In the genomic region with DNA sequence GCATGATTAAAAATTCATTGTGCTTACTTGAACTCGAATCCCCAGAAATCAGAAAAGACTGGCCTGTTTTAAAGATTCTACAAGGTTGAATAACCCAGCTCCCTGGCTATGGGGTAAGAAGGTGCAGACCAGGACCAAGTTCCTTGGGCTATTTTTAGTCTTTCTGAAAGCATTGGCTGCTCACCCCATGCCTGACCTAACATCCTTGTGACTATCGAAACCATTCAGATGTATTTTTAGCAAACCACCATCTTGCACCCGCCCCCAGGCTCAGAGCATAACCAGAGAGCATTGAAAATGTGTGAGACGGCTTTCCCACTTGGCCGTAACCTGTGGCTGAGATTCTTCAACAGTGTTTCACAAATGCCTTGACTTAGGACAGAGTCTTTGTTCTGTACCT, we compare ENCODE assay signal across 21 mouse cellular contexts. TPM values are rescaled to one million over a fixed set of nuclear protein-coding genes. Genes with fewer than 3 reads are reported as not detected.
DNase-seq lines count a peak whose midpoint lies in the region; ATAC-seq and TF ChIP-seq lines count a peak whose summit lies in the region.
"Had no signal": no experiment of that assay in that cellular context is flagged by ENCODE, and none has a peak within 500 bp of the region (broad histone marks: within the 10 kb centered on the region; RNA-seq: fewer than 3 reads in every experiment).

No protein-coding gene starts in this region.

- H3K9ac ChIP-seq in forebrain, embryonic 12.5 days = no peak overlapping the region
- H3K9ac ChIP-seq in liver, postnatal 0 days (replicated peaks) = no peak overlapping the region
- H3K9ac ChIP-seq: forebrain, postnatal 0 days; hindbrain, embryonic 15.5 days; neural tube, embryonic 12.5 days had no signal

- H3K9me3 ChIP-seq in heart, embryonic 10.5 days = no peaks in the 10 kb centered on the region
- no peaks in the 10 kb centered on the region for H3K9me3 ChIP-seq in forebrain, embryonic 12.5 days
- H3K9me3 ChIP-seq in liver, postnatal 0 days (ENCODE audit: low read length) = no peaks in the 10 kb centered on the region
- H3K9me3 ChIP-seq: hindbrain, embryonic 15.5 days; neural tube, embryonic 12.5 days had no signal

- H3K4me3 ChIP-seq in heart, embryonic 10.5 days = no peak overlapping the region
- no peak overlapping the region for H3K4me3 ChIP-seq in forebrain, embryonic 12.5 days (replicated peaks)
- no peak overlapping the region for H3K4me3 ChIP-seq in liver, postnatal 0 days (ENCODE audit: low read depth, low read length)
- H3K4me3 ChIP-seq: hindbrain, embryonic 15.5 days; layer of hippocampus, adult 2 months; neural tube, embryonic 12.5 days had no signal

- TF ChIP-seq CTCF in liver, postnatal 0 days (IDR thresholded peaks at IDR 0.05; ENCODE audit: low read depth) = no peak

- no peak for ATAC-seq in forebrain, embryonic 12.5 days (ENCODE audit: low FRiP score)
- ATAC-seq in liver, postnatal 0 days = no peak
- ATAC-seq: forebrain, postnatal 0 days; intestine, postnatal 0 days had no signal

- no peak for TF ChIP-seq EP300 in liver, postnatal 0 days (IDR thresholded peaks at IDR 0.05; ENCODE audit: low read depth)

- peak overlapping the region; percentile 68 for H3K27ac ChIP-seq in heart, embryonic 10.5 days
- H3K27ac ChIP-seq in forebrain, embryonic 12.5 days = no peak overlapping the region
- no peak overlapping the region for H3K27ac ChIP-seq in liver, postnatal 0 days (ENCODE audit: low read depth)
- H3K27ac ChIP-seq: hindbrain, embryonic 15.5 days; kidney, postnatal 0 days; layer of hippocampus, adult 2 months; neural tube, embryonic 12.5 days; stomach, postnatal 0 days had no signal

- H3K27me3 ChIP-seq in heart, embryonic 10.5 days (ENCODE audit: insufficient read depth, poor library complexity, severe bottlenecking) = no peaks in the 10 kb centered on the region
- H3K27me3 ChIP-seq in forebrain, embryonic 12.5 days = no peaks in the 10 kb centered on the region
- H3K27me3 ChIP-seq in liver, postnatal 0 days (ENCODE audit: insufficient read depth, low read length) = no peaks in the 10 kb centered on the region
- H3K27me3 ChIP-seq: hindbrain, embryonic 15.5 days; neural tube, embryonic 12.5 days had no signal

- no peak overlapping the region for H3K4me2 ChIP-seq in forebrain, embryonic 12.5 days
- no peak overlapping the region for H3K4me2 ChIP-seq in liver, postnatal 0 days (ENCODE audit: low read depth, low read length)
- H3K4me2 ChIP-seq: hindbrain, embryonic 15.5 days; neural tube, embryonic 12.5 days had no signal

- intact Hi-C loops in heart, postnatal 10 days (cut with DNase I) = no loop called here

- 51% methylated on average over 5 of the region's 5 CpGs for WGBS in heart, embryonic 10.5 days
- WGBS in forebrain, embryonic 12.5 days = 83% methylated on average over 5 of the region's 5 CpGs
- 59% methylated on average over 5 of the region's 5 CpGs for WGBS in liver, postnatal 0 days (ENCODE audit: insufficient replicate concordance)

- H3K4me1 ChIP-seq in heart, embryonic 10.5 days = peaks cover 6% of the 10 kb centered on the region; the same call in 1 of the 2 replicates
- no peaks in the 10 kb centered on the region for H3K4me1 ChIP-seq in forebrain, embryonic 12.5 days
- H3K4me1 ChIP-seq in liver, postnatal 0 days (ENCODE audit: insufficient read depth) = no peaks in the 10 kb centered on the region
- H3K4me1 ChIP-seq: hindbrain, embryonic 15.5 days; neural tube, embryonic 12.5 days had no signal

- no peaks in the 10 kb centered on the region for H3K36me3 ChIP-seq in heart, embryonic 10.5 days
- H3K36me3 ChIP-seq in forebrain, embryonic 12.5 days (replicated peaks) = no peaks in the 10 kb centered on the region
- no peaks in the 10 kb centered on the region for H3K36me3 ChIP-seq in liver, postnatal 0 days (replicated peaks; ENCODE audit: insufficient read depth, low read length)
- H3K36me3 ChIP-seq: hindbrain, embryonic 15.5 days; neural tube, embryonic 12.5 days had no signal

- DNase-seq in gastrocnemius, postnatal 25 days = peak; percentile 11
- DNase-seq in gastrocnemius, postnatal 10 days = no peak
- peak; percentile 26 for DNase-seq in adipocyte (ENCODE audit: low spot score)
- DNase-seq in heart, embryonic 10.5 days (ENCODE audit: low spot score) = no peak
- DNase-seq in heart, postnatal 10 days = peak; percentile 37 to 45
- DNase-seq in liver, postnatal 0 days = no peak
- DNase-seq in embryo, embryonic 10.5 days (ENCODE audit: low spot score) = no peak
- DNase-seq: cerebellum, adult 9-11 months; forebrain, postnatal 0 days; right cerebral cortex, postnatal 25 days; thymus, postnatal 14 days had no signal

RNA-seq across cellular contexts. Expression of gene Tmem232, which starts 13.1 kb away (rescaled TPM):
- 10 to 100 TPM in 1 of 2 experiments, 1 to 10 TPM in 1; 6.4 to 14.0 TPM for total RNA-seq in gastrocnemius, postnatal 25 days (2021)
- total RNA-seq in gastrocnemius, postnatal 10 days (2021) = 10 to 100 TPM in 1 of 2 experiments, 1 to 10 TPM in 1; 9.5 to 10.3 TPM
- 0.20 TPM in 1 of 2 replicates, not detected in the other for polyA plus RNA-seq in heart, embryonic 10.5 days (2016; fragmentation: Nextera tagmentation; extraction: Ambion mirVana)
- total RNA-seq in heart, postnatal 10 days (2021) = under 1 TPM in 1 of 2 experiments, not detected in 1; 0.27 TPM
- not detected in 2 replicates for polyA plus RNA-seq in forebrain, embryonic 12.5 days (2016; fragmentation: Nextera tagmentation; extraction: Ambion mirVana)
- polyA plus RNA-seq in liver, postnatal 0 days (2015; fragmentation: Nextera tagmentation; extraction: Ambion mirVana) = not detected in 2 replicates
- total RNA-seq: megakaryocyte-erythroid progenitor cell, adult 5-6 weeks had no signal
- polyA plus RNA-seq: embryonic facial prominence, embryonic 11.5 days; intestine, postnatal 0 days; liver, embryonic 16.5 days; stomach, postnatal 0 days had no signal

Comparison
In these comparisons a context has a peak if more than half of its experiments do, and no peak if none do; other contexts are left out.
1. DNase-seq: peak in gastrocnemius, postnatal 25 days (single experiment), adipocyte (single experiment) and heart, postnatal 10 days (2 of 2); none in gastrocnemius, postnatal 10 days (single experiment), heart, embryonic 10.5 days (single experiment), liver, postnatal 0 days (single experiment) and embryo, embryonic 10.5 days (single experiment).
2. RNA of gene Tmem232, which starts 13.1 kb away (total RNA-seq): 6.4 to 14.0 TPM in gastrocnemius, postnatal 25 days and 9.5 to 10.3 TPM in gastrocnemius, postnatal 10 days; 0.27 TPM in heart, postnatal 10 days; every median in the first group is over 4 times any median in the second.